Mouse (Mus musculus) naive thymus-derived CD4-positive, alpha-beta T cell, adult 5 months (primary cell): ENCODE measurements around the gene Epo. TPM values are rescaled to one million over a fixed set of nuclear protein-coding genes. Genes with fewer than 3 reads are reported as not detected.

ENCODE experiments used
- polyA plus RNA-seq: library from polyadenylated mRNA; unstranded; fragments of 100-300 nt; shearing (Covaris generic); gene quantifications from one replicate; pipeline ENCODE4 v1.2.1, GENCODE M21; 2017

The Epo gene
- polyA plus RNA-seq: not detected

GRCm38 (mm10) chr5:137533117-137533827 lies at the start of gene Epo, which contains the start of gene Gnb2:
Gene Epo (minus strand): TSS chr5:137533242.
Gene Gnb2 (minus strand): TSS chr5:137533510.

GRCm38 (mm10) chr5:137569665-137570064 lies 36.6 kb upstream of the Epo start, which contains the start of gene Tfr2:
Gene Tfr2 (plus strand): TSS chr5:137569840.

GRCm38 (mm10) chr5:137553411-137553837 lies 20.4 kb upstream of the Epo start, which contains the start of gene Actl6b:
Gene Actl6b (plus strand): TSS chr5:137553517.

GRCm38 (mm10) chr5:137518436-137518835 lies 14.6 kb downstream of the Epo start, which contains the start of gene Gigyf1:
Gene Gigyf1 (plus strand): TSS chr5:137518548.

GRCm38 (mm10) chr5:137501709-137502666 lies 31.1 kb downstream of the Epo start, which contains the start of gene Pop7:
Gene Pop7 (minus strand): TSS chr5:137502518.

GRCm38 (mm10) chr5:137476964-137477363 lies 56.1 kb downstream of the Epo start, which contains the start of gene Zan:
Gene Zan (minus strand): TSS chr5:137477064.

Other genes with a start within 250 kb of the Epo start
- 0.70 TPM for gene Ache, start 245.7 kb downstream of the Epo start, polyA plus RNA-seq
- 0.91 TPM for gene Ufsp1, start 238.6 kb downstream of the Epo start, polyA plus RNA-seq
- 115 TPM for gene Srrt, start 225.6 kb downstream of the Epo start, polyA plus RNA-seq
- 3.0 TPM for gene Trip6, start 218.8 kb downstream of the Epo start, polyA plus RNA-seq
- gene Slc12a9, start 199.6 kb downstream of the Epo start, polyA plus RNA-seq: 17.3 TPM
- not detected for gene Ephb4, start 183.1 kb downstream of the Epo start, polyA plus RNA-seq
- not detected for gene Zan, start 56.2 kb downstream of the Epo start, polyA plus RNA-seq
- 28.8 TPM for gene Pop7, start 30.7 kb downstream of the Epo start, polyA plus RNA-seq
- gene Gigyf1, start 14.7 kb downstream of the Epo start, polyA plus RNA-seq: 24.3 TPM
- gene Gnb2, start 268 bp upstream of the Epo start, polyA plus RNA-seq: 183 TPM
- not detected for gene Actl6b, start 20.3 kb upstream of the Epo start, polyA plus RNA-seq
- not detected for gene Tfr2, start 36.6 kb upstream of the Epo start, polyA plus RNA-seq
- gene Mospd3, start 67.8 kb upstream of the Epo start, polyA plus RNA-seq: 51.6 TPM
- gene Pcolce, start 80.5 kb upstream of the Epo start, polyA plus RNA-seq: 1.5 TPM
- 0.86 TPM for gene Fbxo24, start 95.8 kb upstream of the Epo start, polyA plus RNA-seq
- 287 TPM for gene Lrch4, start 95.9 kb upstream of the Epo start, polyA plus RNA-seq
- 55.4 TPM for gene Gm20605, start 95.9 kb upstream of the Epo start, polyA plus RNA-seq
- 125 TPM for gene Sap25, start 108.1 kb upstream of the Epo start, polyA plus RNA-seq
- gene Irs3, start 112.5 kb upstream of the Epo start, polyA plus RNA-seq: not detected
- 24.8 TPM for gene Agfg2, start 151.5 kb upstream of the Epo start, polyA plus RNA-seq
- gene Nyap1, start 208.4 kb upstream of the Epo start, polyA plus RNA-seq: 0.72 TPM
- 179 TPM for gene Tsc22d4, start 212.5 kb upstream of the Epo start, polyA plus RNA-seq
- gene Ppp1r35, start 245.6 kb upstream of the Epo start, polyA plus RNA-seq: 48.8 TPM